Mouse (Mus musculus): ENCODE measurements around the gene Yae1d1.

GRCm38 (mm10) chr13:17943306-17944077, 49.7 kb downstream of the Yae1d1 start:
- no peak for TF ChIP-seq EP300 (IDR thresholded peaks at IDR 0.05; ENCODE audit: low read depth)
- TF ChIP-seq CTCF (IDR thresholded peaks at IDR 0.05; ENCODE audit: low read depth) = no peak

Measured in liver, postnatal 0 days (tissue).